Mouse (Mus musculus): ENCODE measurements around the gene Usp32. TPM values are rescaled to one million over a fixed set of nuclear protein-coding genes. Genes with fewer than 3 reads are reported as not detected.

Gene Usp32
- total and polyA plus RNA-seq, 2 experiments from 2014 or later: 2.3 to 20.7 TPM

DNA sequence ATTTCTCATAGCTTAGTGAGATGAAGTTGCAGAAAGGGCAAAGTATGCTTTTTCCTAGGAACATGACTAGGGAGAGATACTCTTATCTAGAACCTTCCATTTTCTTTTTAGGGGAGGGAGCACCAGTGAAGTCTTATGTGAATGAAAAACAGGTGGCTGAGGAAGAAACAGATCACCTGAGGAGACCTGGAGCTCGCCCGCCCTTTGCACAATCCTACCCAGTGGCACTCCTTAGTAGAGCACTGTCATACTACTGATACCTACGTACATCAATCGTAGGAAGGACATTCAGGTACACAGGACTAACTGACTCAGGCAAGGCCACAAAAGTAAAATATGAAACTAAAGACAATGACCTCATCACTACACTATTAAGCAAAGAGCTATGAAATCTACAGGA is 81.4 kb downstream of the Usp32 start:
- no peaks in the 10 kb centered on the region for H3K4me1 ChIP-seq (ENCODE audit: control insufficient read depth, insufficient read depth)
- no peaks in the 10 kb centered on the region for H3K27me3 ChIP-seq (ENCODE audit: control insufficient read depth, insufficient read depth, low read length)
- H3K36me3 ChIP-seq (replicated peaks; ENCODE audit: control insufficient read depth, insufficient read depth, low read length): peaks cover 3% of the 10 kb centered on the region
- DNase-seq (ENCODE audit: low spot score) (no peak), ATAC-seq (ENCODE audit: insufficient read depth, low read depth) (no peak)
- TF ChIP-seq CTCF (IDR thresholded peaks at IDR 0.05; ENCODE audit: low read depth) (no peak), EP300 (IDR thresholded peaks at IDR 0.05; ENCODE audit: low read depth) (no peak)
- no peak overlapping the region for H3K4me3 ChIP-seq (ENCODE audit: low read depth, low read length)
- H3K4me2 ChIP-seq (ENCODE audit: low read depth, low read length): no peak overlapping the region
- no peak overlapping the region for H3K9ac ChIP-seq (replicated peaks; ENCODE audit: low read depth, low read length)
- H3K27ac ChIP-seq (ENCODE audit: low read depth): no peak overlapping the region
- 95% methylated on average over 4 of the region's 4 CpGs for WGBS
- H3K9me3 ChIP-seq (replicated peaks; ENCODE audit: control insufficient read depth, low read length): no peaks in the 10 kb centered on the region

DNA sequence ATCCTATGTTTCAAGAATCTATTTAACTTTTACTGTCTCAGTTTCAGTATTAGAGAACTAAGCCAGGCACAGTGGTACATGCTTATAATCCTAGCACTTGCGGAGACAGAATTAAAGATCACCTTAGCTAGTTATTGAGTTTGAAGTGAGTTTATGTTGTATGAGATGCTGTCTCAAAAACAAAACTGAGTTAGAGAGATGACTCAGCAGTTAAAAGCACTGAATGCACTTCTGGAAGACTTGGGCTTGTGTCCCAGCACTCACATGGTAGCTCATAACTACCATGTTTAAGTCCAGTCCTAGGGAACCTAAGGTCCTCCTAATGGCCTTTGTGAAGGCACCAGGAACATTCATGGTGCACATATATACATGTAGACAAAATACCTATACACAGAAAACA is 82.4 kb downstream of the Usp32 start:
- ATAC-seq (ENCODE audit: insufficient read depth, low read depth): no peak
- WGBS: 98% methylated on average over 1 of the region's 1 CpGs
- H3K4me2 ChIP-seq (ENCODE audit: low read depth, low read length): no peak overlapping the region
- no peak for DNase-seq (ENCODE audit: low spot score)
- no peak for TF ChIP-seq CTCF (IDR thresholded peaks at IDR 0.05; ENCODE audit: low read depth)
- H3K27ac ChIP-seq (ENCODE audit: low read depth): no peak overlapping the region
- H3K9me3 ChIP-seq (replicated peaks; ENCODE audit: control insufficient read depth, low read length): no peaks in the 10 kb centered on the region
- no peak overlapping the region for H3K9ac ChIP-seq (replicated peaks; ENCODE audit: low read depth, low read length)
- no peak overlapping the region for H3K4me3 ChIP-seq (ENCODE audit: low read depth, low read length)
- no peaks in the 10 kb centered on the region for H3K27me3 ChIP-seq (ENCODE audit: control insufficient read depth, insufficient read depth, low read length)
- H3K4me1 ChIP-seq (ENCODE audit: control insufficient read depth, insufficient read depth): no peaks in the 10 kb centered on the region
- H3K36me3 ChIP-seq (replicated peaks; ENCODE audit: control insufficient read depth, insufficient read depth, low read length): peaks cover 3% of the 10 kb centered on the region

DNA sequence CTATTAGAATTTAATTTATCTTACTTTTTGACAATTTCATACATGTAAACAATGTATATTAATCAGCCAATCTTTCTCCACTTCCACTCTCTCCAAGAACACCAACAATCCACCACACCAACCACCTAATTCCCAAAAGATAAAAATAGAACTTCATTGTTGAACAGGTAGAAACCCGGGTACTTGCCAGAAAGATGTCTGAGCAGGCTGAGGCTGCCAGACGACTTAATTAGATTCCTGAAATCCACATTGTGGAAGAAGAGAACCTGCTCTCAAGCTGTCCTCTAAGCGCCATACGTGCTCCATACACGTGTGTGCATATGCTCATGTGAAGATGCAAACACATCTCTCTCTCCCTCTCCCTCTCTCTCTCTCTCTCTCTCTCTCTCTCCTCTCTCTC is 83.1 kb downstream of the Usp32 start:
- 63% methylated on average over 5 of the region's 5 CpGs for WGBS
- no peak for ATAC-seq (ENCODE audit: insufficient read depth, low read depth)
- no peaks in the 10 kb centered on the region for H3K9me3 ChIP-seq (replicated peaks; ENCODE audit: control insufficient read depth, low read length)

DNA sequence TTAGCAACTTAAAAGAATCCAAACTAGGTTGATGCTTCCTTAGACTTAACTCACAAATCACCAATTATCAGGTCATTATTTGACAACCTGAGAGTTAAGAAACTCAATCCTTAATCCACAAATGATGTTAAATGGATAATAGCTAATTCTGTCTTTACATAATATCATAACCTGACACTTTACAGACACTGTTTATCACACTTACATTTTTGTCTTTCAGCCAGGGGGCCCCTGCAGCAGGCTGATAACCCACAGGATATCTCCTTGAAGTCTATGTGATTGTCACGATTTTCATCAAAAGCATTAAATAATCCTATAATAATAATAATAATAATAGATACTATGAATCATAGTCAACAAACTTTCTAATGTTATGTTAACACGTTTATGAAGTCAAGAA is 84.4 kb downstream of the Usp32 start:
- Histone ChIP-seq H3K9me3 (replicated peaks; ENCODE audit: control insufficient read depth, low read length) (no peaks in the 10 kb centered on the region), H3K4me2 (ENCODE audit: low read depth, low read length) (no peak overlapping the region), H3K27ac (ENCODE audit: low read depth) (no peak overlapping the region), H3K4me3 (ENCODE audit: low read depth, low read length) (no peak overlapping the region), H3K9ac (replicated peaks; ENCODE audit: low read depth, low read length) (no peak overlapping the region), H3K4me1 (ENCODE audit: control insufficient read depth, insufficient read depth) (no peaks in the 10 kb centered on the region), H3K27me3 (ENCODE audit: control insufficient read depth, insufficient read depth, low read length) (no peaks in the 10 kb centered on the region), H3K36me3 (replicated peaks; ENCODE audit: control insufficient read depth, insufficient read depth, low read length) (peaks cover 3% of the 10 kb centered on the region)
- DNase-seq (ENCODE audit: low spot score) (no peak), ATAC-seq (ENCODE audit: insufficient read depth, low read depth) (no peak)
- TF ChIP-seq CTCF (IDR thresholded peaks at IDR 0.05; ENCODE audit: low read depth) (no peak), EP300 (IDR thresholded peaks at IDR 0.05; ENCODE audit: low read depth) (no peak)
- WGBS: 83% methylated on average over 2 of the region's 2 CpGs

More for the DNA sequence above, 83.1 kb downstream of the Usp32 start:
- DNase-seq (ENCODE audit: low spot score): no peak
- Histone ChIP-seq H3K4me2 (ENCODE audit: low read depth, low read length) (no peak overlapping the region), H3K27me3 (ENCODE audit: control insufficient read depth, insufficient read depth, low read length) (no peaks in the 10 kb centered on the region), H3K27ac (ENCODE audit: low read depth) (no peak overlapping the region), H3K4me3 (ENCODE audit: low read depth, low read length) (no peak overlapping the region), H3K36me3 (replicated peaks; ENCODE audit: control insufficient read depth, insufficient read depth, low read length) (peaks cover 3% of the 10 kb centered on the region), H3K4me1 (ENCODE audit: control insufficient read depth, insufficient read depth) (no peaks in the 10 kb centered on the region), H3K9ac (replicated peaks; ENCODE audit: low read depth, low read length) (no peak overlapping the region)
- TF ChIP-seq CTCF (IDR thresholded peaks at IDR 0.05; ENCODE audit: low read depth): no peak
- no peak for TF ChIP-seq EP300 (IDR thresholded peaks at IDR 0.05; ENCODE audit: low read depth)

DNA sequence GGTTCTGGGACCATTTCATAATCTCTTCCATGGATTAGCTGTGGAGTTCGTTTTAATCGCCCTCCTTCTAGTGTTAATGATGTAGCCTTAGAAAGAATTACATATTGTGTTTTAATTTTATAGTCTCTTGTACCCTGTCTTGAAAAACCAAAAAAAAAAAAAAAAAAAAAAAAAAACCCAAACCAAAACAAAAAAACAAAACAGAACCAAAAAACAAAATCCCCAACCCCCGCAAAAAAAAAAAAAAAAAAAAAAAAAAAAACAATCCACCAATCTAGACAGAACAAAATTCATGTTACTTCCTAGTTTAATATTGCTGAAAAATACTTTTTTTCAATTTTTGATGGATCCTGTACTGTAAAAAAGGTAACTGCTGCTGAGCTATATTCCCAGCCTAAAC is 100.7 kb downstream of the Usp32 start:
- Histone ChIP-seq H3K4me1 (ENCODE audit: control insufficient read depth, insufficient read depth) (no peaks in the 10 kb centered on the region), H3K36me3 (replicated peaks; ENCODE audit: control insufficient read depth, insufficient read depth, low read length) (peaks cover 33% of the 10 kb centered on the region), H3K4me2 (ENCODE audit: low read depth, low read length) (no peak overlapping the region), H3K27me3 (ENCODE audit: control insufficient read depth, insufficient read depth, low read length) (no peaks in the 10 kb centered on the region), H3K9ac (replicated peaks; ENCODE audit: low read depth, low read length) (no peak overlapping the region), H3K4me3 (ENCODE audit: low read depth, low read length) (no peak overlapping the region), H3K9me3 (replicated peaks; ENCODE audit: control insufficient read depth, low read length) (no peaks in the 10 kb centered on the region), H3K27ac (ENCODE audit: low read depth) (no peak overlapping the region)
- TF ChIP-seq CTCF (IDR thresholded peaks at IDR 0.05; ENCODE audit: low read depth): no peak
- TF ChIP-seq EP300 (IDR thresholded peaks at IDR 0.05; ENCODE audit: low read depth): no peak
- 95% methylated on average over 3 of the region's 3 CpGs for WGBS
- ATAC-seq (ENCODE audit: insufficient read depth, low read depth): no peak
- DNase-seq (ENCODE audit: low spot score): no peak

DNA sequence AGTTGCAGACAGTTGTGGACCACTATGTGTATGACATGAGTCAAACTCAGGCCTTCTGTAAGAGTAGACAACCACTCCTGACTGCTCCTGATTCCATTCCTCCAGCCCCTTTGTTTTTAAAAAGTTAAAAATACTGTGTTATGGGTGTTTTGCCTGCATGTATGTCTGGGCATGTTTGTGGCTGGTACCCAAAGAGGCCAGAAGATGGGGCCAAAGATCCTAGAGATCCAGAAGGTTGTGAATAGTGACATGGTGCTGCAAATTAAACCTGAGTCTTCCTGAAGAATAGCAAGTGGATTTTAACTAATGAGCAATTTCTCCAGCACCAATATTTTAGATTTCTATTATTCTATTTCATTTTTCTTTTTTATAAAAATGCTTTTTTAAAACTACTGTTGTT is 126.8 kb downstream of the Usp32 start:
- ATAC-seq (ENCODE audit: insufficient read depth, low read depth) (no peak), DNase-seq (ENCODE audit: low spot score) (no peak)
- H3K36me3 ChIP-seq (replicated peaks; ENCODE audit: control insufficient read depth, insufficient read depth, low read length): peaks cover 39% of the 10 kb centered on the region
- H3K9ac ChIP-seq (replicated peaks; ENCODE audit: low read depth, low read length): no peak overlapping the region
- H3K27ac ChIP-seq (ENCODE audit: low read depth): no peak overlapping the region
- H3K27me3 ChIP-seq (ENCODE audit: control insufficient read depth, insufficient read depth, low read length): no peaks in the 10 kb centered on the region
- no peak overlapping the region for H3K4me3 ChIP-seq (ENCODE audit: low read depth, low read length)
- TF ChIP-seq EP300 (IDR thresholded peaks at IDR 0.05; ENCODE audit: low read depth) (no peak), CTCF (IDR thresholded peaks at IDR 0.05; ENCODE audit: low read depth) (peak; percentile 1; the same call in 1 of the 2 replicates)
- no peak overlapping the region for H3K4me2 ChIP-seq (ENCODE audit: low read depth, low read length)
- H3K9me3 ChIP-seq (replicated peaks; ENCODE audit: control insufficient read depth, low read length): no peaks in the 10 kb centered on the region
- no peaks in the 10 kb centered on the region for H3K4me1 ChIP-seq (ENCODE audit: control insufficient read depth, insufficient read depth)

Data from heart, postnatal 0 days (tissue).